Mouse (Mus musculus) urinary bladder, adult 2 months (tissue): ENCODE data around the gene Gm4836. TPM values are rescaled to one million over a fixed set of nuclear protein-coding genes. Genes with fewer than 3 reads are reported as not detected.
"Not testable (repeated sequence)": the region's sequence is repeated elsewhere in the genome, so short reads cannot be mapped to it uniquely, and the experiment has no call there.

Experiments
- DNase-seq: peaks from one replicate; pipeline ENCODE4 v3.0.0; 2022; ENCODE audit warnings: low spot score
- polyA plus RNA-seq: library from polyadenylated mRNA; depleted of rRNA; stranded (reverse); fragments of >200 nt; gene quantifications from 2 replicates; pipeline ENCODE4 v1.2.3, GENCODE M21; 2012; rRNA removed

The Gm4836 gene
- not detected in 2 replicates for polyA plus RNA-seq

DNA sequence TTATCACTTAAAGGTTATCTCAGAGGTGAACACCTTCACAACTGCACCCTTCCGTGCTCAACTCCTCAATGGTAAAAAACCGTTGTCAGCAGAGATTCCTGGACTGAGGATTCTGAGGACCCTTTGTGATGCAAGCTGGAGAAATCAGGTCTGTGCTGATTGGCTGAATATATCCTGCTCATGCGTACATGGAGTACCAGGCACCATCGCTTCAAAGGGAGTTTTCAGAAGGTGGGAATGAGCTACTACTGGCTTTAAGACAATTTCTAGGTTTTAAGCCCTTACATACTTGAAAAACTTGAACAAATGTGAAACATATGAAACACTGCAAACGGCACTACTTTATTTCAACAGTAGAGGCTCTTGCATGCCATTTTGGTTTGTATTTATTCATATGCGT is at the start of gene Gm4836:
Gm4836 (minus strand) TSS at position 101 of the 400 bp plus-strand sequence.
- not testable (repeated sequence) for DNase-seq
